Mouse (Mus musculus): ENCODE measurements around the gene Rims4. TPM values are rescaled to one million over a fixed set of nuclear protein-coding genes. Genes with fewer than 3 reads are reported as not detected.

The Rims4 gene
- polyA plus RNA-seq, 1 experiment from 2014 or later, result 0.13 TPM

DNA sequence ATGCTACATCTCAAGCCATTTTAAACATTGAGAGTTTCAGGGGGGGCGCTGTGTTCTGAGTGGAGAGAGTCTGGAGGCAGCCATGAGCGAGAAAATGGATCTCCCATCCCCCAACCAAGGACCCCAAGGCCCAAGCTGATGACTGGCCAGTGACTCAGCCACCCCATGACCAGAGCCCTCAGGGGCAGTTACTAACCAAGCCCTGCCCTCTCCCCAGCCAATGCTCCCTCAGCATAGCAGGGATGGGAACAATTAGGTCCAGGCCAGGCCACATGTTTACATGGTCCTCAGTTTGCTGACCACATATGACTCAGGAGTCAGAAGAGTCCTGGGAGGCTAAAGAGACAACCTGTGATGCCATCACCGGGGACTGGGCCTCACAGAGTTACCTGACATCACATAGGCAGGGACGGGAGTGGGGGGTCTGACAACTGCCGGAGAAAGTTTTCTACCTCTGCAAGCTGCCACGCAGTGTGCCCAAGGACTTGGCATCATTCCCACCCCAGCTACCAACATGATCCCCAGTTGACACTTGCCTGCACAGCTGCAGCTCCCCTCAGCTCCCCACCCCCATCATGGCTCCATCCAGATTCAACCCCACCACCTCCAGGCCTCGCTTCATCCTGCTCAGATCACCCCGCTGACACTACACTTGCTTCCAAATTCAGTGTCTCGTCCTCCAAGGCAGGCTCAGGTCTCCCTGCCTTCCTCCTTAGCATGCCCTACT, 103.6 kb downstream of the Rims4 start:
- ATAC-seq (ENCODE audit: low read depth), result no peak
- no peak overlapping the region for H3K9ac ChIP-seq

DNA sequence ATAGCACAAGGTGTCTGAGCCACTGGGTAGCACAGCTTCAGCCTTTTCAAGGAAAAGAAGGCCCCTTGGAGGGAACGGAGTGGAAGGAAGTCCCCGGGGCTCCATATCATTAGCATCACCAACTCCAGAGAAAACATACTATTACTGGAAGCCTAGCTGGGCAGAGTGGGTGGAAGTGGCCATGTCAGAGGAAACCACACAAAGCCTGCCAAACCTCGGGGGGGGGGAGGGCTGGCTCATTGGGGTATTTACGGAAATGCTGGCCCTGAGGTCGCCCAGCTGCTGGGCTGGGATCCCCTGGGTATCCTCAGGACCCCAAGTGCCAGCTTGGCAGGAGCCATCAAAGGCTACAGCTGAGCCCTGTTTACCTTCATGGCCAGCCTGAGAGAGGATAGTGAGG, 105.4 kb downstream of the Rims4 start:
- Histone ChIP-seq H3K27ac (no peak overlapping the region), H3K9ac (no peak overlapping the region), H3K36me3 (no peaks in the 10 kb centered on the region), H3K27me3 (no peaks in the 10 kb centered on the region), H3K4me3 (replicated peaks) (no peak overlapping the region), H3K9me3 (replicated peaks) (no peaks in the 10 kb centered on the region), H3K4me1 (replicated peaks) (no peaks in the 10 kb centered on the region), H3K4me2 (no peak overlapping the region)
- DNase-seq, result no peak
- WGBS (ENCODE audit: insufficient replicate concordance), result 18% methylated on average over 5 of the region's 5 CpGs
- ATAC-seq (ENCODE audit: low read depth), result no peak

More for the DNA sequence above, 103.6 kb downstream of the Rims4 start:
- 72% methylated on average over 9 of the region's 9 CpGs for WGBS (ENCODE audit: insufficient replicate concordance)
- Histone ChIP-seq H3K9me3 (replicated peaks) (no peaks in the 10 kb centered on the region), H3K4me1 (replicated peaks) (no peaks in the 10 kb centered on the region), H3K4me3 (replicated peaks) (no peak overlapping the region), H3K27me3 (no peaks in the 10 kb centered on the region), H3K36me3 (no peaks in the 10 kb centered on the region), H3K4me2 (no peak overlapping the region), H3K27ac (no peak overlapping the region)
- no peak for DNase-seq

Other genes with a start within 250 kb of the Rims4 start
- gene Ada, start 168.4 kb downstream of the Rims4 start, polyA plus RNA-seq (2015; fragmentation: Nextera tagmentation; extraction: Ambion mirVana), result 5.5 and 6.6 TPM in 2 replicates
- 0.09 and 0.13 TPM in 2 replicates for gene Ccn5, start 97.8 kb downstream of the Rims4 start, polyA plus RNA-seq (2015; fragmentation: Nextera tagmentation; extraction: Ambion mirVana)
- gene Kcnk15, start 65.0 kb downstream of the Rims4 start, polyA plus RNA-seq (2015; fragmentation: Nextera tagmentation; extraction: Ambion mirVana), result not detected in 2 replicates
- 130 and 151 TPM in 2 replicates for gene Ywhab, start 76.3 kb upstream of the Rims4 start, polyA plus RNA-seq (2015; fragmentation: Nextera tagmentation; extraction: Ambion mirVana)
- 0.30 and 0.39 TPM in 2 replicates for gene Pabpc1l, start 106.8 kb upstream of the Rims4 start, polyA plus RNA-seq (2015; fragmentation: Nextera tagmentation; extraction: Ambion mirVana)
- gene Stk4, start 151.6 kb upstream of the Rims4 start, polyA plus RNA-seq (2015; fragmentation: Nextera tagmentation; extraction: Ambion mirVana), result 14.8 and 17.9 TPM in 2 replicates
- 26.1 and 28.6 TPM in 2 replicates for gene Tomm34, start 152.5 kb upstream of the Rims4 start, polyA plus RNA-seq (2015; fragmentation: Nextera tagmentation; extraction: Ambion mirVana)

All from liver, embryonic 13.5 days (tissue).